Mouse (Mus musculus): ENCODE results near the gene Olfr191. TPM values are rescaled to one million over a fixed set of nuclear protein-coding genes. Genes with fewer than 3 reads are reported as not detected.
A peak's percentile ranks its signal among the peaks of the same experiment; 100 is the strongest.
"Not testable (repeated sequence)": the region's sequence is repeated elsewhere in the genome, so short reads cannot be mapped to it uniquely, and the experiment has no call there.

Olfr191 gene
- total and polyA plus RNA-seq, 2 experiments from 2014 or later, result not detected

GRCm38 (mm10) chr16:59077905-59078304, 11.7 kb downstream of the Olfr191 start, which contains the start of gene Olfr190:
Gene Olfr190, minus strand, starts transcription at chr16:59078005.
- Histone ChIP-seq H3K4me2 (ENCODE audit: low read depth, low read length) (no peak within 1 kb of the TSS), H3K27ac (no peak within 1 kb of the TSS), H3K9me3 (ENCODE audit: low read length) (no peaks in the 10 kb centered on the region), H3K9ac (replicated peaks; ENCODE audit: low read length) (no peak within 1 kb of the TSS), H3K27me3 (ENCODE audit: insufficient read depth, low read length) (no peaks in the 10 kb centered on the region), H3K4me3 (ENCODE audit: low read length) (no peak within 1 kb of the TSS), H3K4me1 (ENCODE audit: insufficient read depth, low read length) (no peaks in the 10 kb centered on the region), H3K36me3 (ENCODE audit: insufficient read depth, low read length) (no peaks in the 10 kb centered on the region)
- ATAC-seq (no peak), DNase-seq (ENCODE audit: low spot score) (no peak)
- no peak for TF ChIP-seq CTCF (IDR thresholded peaks at IDR 0.05; ENCODE audit: low read depth)
- 90% methylated on average over 5 of the region's 5 CpGs for WGBS

DNA sequence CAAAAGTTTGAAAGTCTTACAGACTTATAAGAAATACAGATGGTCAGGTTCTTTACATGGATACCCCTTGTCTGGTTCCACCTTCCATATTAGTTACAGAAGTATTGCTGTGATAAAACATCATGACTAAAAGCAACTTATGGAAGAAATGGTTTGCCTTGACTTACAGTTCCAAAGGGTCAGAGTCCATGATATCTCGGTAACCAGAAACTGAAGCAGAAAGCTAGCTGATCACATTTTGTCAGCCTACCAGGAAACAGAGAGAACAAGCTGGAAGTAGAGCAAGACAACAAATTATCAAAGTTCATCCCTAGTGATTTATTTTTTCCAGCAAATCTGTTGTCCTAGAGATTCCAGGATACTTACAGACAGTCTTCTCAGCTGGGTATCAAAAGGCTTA, 16.1 kb downstream of the Olfr191 start:
- WGBS, result 93% methylated on average over 1 of the region's 1 CpGs

GRCm38 (mm10) chr16:59071755-59072154, 17.9 kb downstream of the Olfr191 start:
- DNase-seq (ENCODE audit: low spot score), result no peak
- H3K4me1 ChIP-seq (ENCODE audit: insufficient read depth, low read length), result no peaks in the 10 kb centered on the region
- H3K4me3 ChIP-seq (ENCODE audit: low read length), result no peak overlapping the region
- H3K36me3 ChIP-seq (ENCODE audit: insufficient read depth, low read length), result no peaks in the 10 kb centered on the region
- ATAC-seq, result no peak
- H3K27ac ChIP-seq, result no peak overlapping the region
- H3K27me3 ChIP-seq (ENCODE audit: insufficient read depth, low read length), result no peaks in the 10 kb centered on the region
- TF ChIP-seq CTCF (IDR thresholded peaks at IDR 0.05; ENCODE audit: low read depth), result no peak
- H3K9ac ChIP-seq (replicated peaks; ENCODE audit: low read length), result no peak overlapping the region
- H3K9me3 ChIP-seq (ENCODE audit: low read length), result no peaks in the 10 kb centered on the region
- H3K4me2 ChIP-seq (ENCODE audit: low read depth, low read length), result no peak overlapping the region

More for the DNA sequence above, 16.1 kb downstream of the Olfr191 start:
- Histone ChIP-seq H3K36me3 (ENCODE audit: insufficient read depth, low read length) (no peaks in the 10 kb centered on the region), H3K4me2 (ENCODE audit: low read depth, low read length) (no peak overlapping the region), H3K9ac (replicated peaks; ENCODE audit: low read length) (no peak overlapping the region), H3K9me3 (ENCODE audit: low read length) (no peaks in the 10 kb centered on the region), H3K4me1 (ENCODE audit: insufficient read depth, low read length) (no peaks in the 10 kb centered on the region), H3K27me3 (ENCODE audit: insufficient read depth, low read length) (no peaks in the 10 kb centered on the region), H3K27ac (no peak overlapping the region), H3K4me3 (ENCODE audit: low read length) (no peak overlapping the region)
- DNase-seq (ENCODE audit: low spot score) (no peak), ATAC-seq (no peak)
- no peak for TF ChIP-seq CTCF (IDR thresholded peaks at IDR 0.05; ENCODE audit: low read depth)

DNA sequence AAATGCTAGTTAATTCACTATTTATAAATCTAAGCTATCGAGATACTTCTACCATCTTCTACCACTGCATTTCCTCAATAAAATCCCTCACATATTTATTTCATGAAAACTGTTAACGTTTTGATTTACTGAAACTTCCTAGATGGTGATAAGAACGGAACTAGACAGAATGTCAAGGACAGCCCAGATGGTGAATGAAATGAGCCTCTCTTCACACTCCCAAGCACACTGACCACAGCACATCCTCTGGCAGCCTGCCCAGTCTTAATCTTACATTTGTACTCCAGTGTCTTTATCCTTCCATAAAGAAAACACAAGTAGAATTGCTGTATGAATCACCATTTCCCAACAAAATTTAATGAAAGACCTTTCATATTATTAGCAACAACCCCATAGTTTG, 27.2 kb downstream of the Olfr191 start:
- not testable (repeated sequence) for H3K27ac ChIP-seq; H3K4me1 ChIP-seq (ENCODE audit: insufficient read depth, low read length); H3K4me3 ChIP-seq (ENCODE audit: low read length); H3K9ac ChIP-seq (replicated peaks; ENCODE audit: low read length); H3K36me3 ChIP-seq (ENCODE audit: insufficient read depth, low read length); H3K4me2 ChIP-seq (ENCODE audit: low read depth, low read length); H3K27me3 ChIP-seq (ENCODE audit: insufficient read depth, low read length); H3K9me3 ChIP-seq (ENCODE audit: low read length); DNase-seq (ENCODE audit: low spot score)
- ATAC-seq, result peak; percentile 70; the same call in 1 of the 2 replicates
- 70% methylated on average over 3 of the region's 3 CpGs for WGBS

DNA sequence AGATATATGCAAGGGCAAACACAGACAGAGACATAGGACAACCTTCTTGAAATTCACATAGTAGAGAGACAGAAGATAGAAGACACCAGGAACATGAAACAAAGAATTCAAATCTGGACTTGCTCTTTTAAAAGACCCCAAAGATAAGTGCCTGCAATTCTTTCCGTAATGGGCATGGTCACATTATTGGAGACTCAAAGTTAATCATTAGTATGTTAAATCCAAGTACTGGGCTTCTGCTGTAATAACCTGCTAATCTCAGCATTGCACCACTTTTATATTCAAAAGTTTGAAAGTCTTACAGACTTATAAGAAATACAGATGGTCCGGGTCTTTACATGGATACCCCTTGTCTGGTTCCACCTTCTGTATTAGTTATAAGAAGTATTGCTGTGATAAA, 40.3 kb downstream of the Olfr191 start:
- not testable (repeated sequence) for H3K4me2 ChIP-seq (ENCODE audit: low read depth, low read length); H3K9ac ChIP-seq (replicated peaks; ENCODE audit: low read length); ATAC-seq; H3K9me3 ChIP-seq (ENCODE audit: low read length); H3K36me3 ChIP-seq (ENCODE audit: insufficient read depth, low read length); H3K27ac ChIP-seq; H3K27me3 ChIP-seq (ENCODE audit: insufficient read depth, low read length); H3K4me3 ChIP-seq (ENCODE audit: low read length); DNase-seq (ENCODE audit: low spot score); H3K4me1 ChIP-seq (ENCODE audit: insufficient read depth, low read length)
- WGBS, result 94% methylated on average over 2 of the region's 2 CpGs

DNA sequence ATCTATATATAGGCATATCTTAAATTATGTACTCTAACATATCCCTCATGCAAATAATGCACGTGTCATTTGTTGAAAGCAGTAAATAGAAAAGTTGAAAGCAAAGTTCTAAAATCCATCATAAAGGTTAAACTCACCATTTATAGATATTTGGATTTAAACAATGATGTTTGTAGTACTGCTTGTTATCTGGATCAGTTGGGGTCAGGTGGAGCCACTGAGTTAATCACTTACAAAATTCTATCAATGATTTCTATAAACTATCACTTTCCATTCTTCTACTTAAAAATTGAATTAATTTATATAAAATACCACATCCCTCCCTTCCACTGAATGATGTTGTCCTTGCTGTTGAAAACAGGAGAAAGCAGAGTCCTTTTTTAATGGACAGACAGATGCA, 40.8 kb downstream of the Olfr191 start:
- no peak overlapping the region for H3K4me3 ChIP-seq (ENCODE audit: low read length)
- TF ChIP-seq CTCF (IDR thresholded peaks at IDR 0.05; ENCODE audit: low read depth), result no peak
- H3K9me3 ChIP-seq (ENCODE audit: low read length), result no peaks in the 10 kb centered on the region
- H3K4me1 ChIP-seq (ENCODE audit: insufficient read depth, low read length), result no peaks in the 10 kb centered on the region
- 77% methylated on average over 1 of the region's 1 CpGs for WGBS
- DNase-seq (ENCODE audit: low spot score) (no peak), ATAC-seq (no peak)
- no peak overlapping the region for H3K4me2 ChIP-seq (ENCODE audit: low read depth, low read length)
- H3K27ac ChIP-seq, result no peak overlapping the region
- H3K9ac ChIP-seq (replicated peaks; ENCODE audit: low read length), result no peak overlapping the region
- H3K27me3 ChIP-seq (ENCODE audit: insufficient read depth, low read length), result no peaks in the 10 kb centered on the region
- no peaks in the 10 kb centered on the region for H3K36me3 ChIP-seq (ENCODE audit: insufficient read depth, low read length)

GRCm38 (mm10) chr16:59047579-59047978, 42.0 kb downstream of the Olfr191 start:
- Histone ChIP-seq H3K4me3 (ENCODE audit: low read length) (no peak overlapping the region), H3K27ac (no peak overlapping the region), H3K4me2 (ENCODE audit: low read depth, low read length) (no peak overlapping the region), H3K9ac (replicated peaks; ENCODE audit: low read length) (no peak overlapping the region), H3K4me1 (ENCODE audit: insufficient read depth, low read length) (no peaks in the 10 kb centered on the region), H3K27me3 (ENCODE audit: insufficient read depth, low read length) (no peaks in the 10 kb centered on the region), H3K9me3 (ENCODE audit: low read length) (no peaks in the 10 kb centered on the region), H3K36me3 (ENCODE audit: insufficient read depth, low read length) (no peaks in the 10 kb centered on the region)
- no peak for TF ChIP-seq CTCF (IDR thresholded peaks at IDR 0.05; ENCODE audit: low read depth)
- WGBS, result 56% methylated on average over 4 of the region's 4 CpGs
- no peak for DNase-seq (ENCODE audit: low spot score)
- ATAC-seq, result no peak

Data from hindbrain, postnatal 0 days (tissue).